Mouse (Mus musculus): ENCODE measurements around the gene Rpap1. TPM values are rescaled to one million over a fixed set of nuclear protein-coding genes. Genes with fewer than 3 reads are reported as not detected.
A peak's percentile ranks its signal among the peaks of the same experiment; 100 is the strongest.

The Rpap1 gene
- polyA plus RNA-seq, 1 experiment from 2014 or later = 16.5 TPM

DNA sequence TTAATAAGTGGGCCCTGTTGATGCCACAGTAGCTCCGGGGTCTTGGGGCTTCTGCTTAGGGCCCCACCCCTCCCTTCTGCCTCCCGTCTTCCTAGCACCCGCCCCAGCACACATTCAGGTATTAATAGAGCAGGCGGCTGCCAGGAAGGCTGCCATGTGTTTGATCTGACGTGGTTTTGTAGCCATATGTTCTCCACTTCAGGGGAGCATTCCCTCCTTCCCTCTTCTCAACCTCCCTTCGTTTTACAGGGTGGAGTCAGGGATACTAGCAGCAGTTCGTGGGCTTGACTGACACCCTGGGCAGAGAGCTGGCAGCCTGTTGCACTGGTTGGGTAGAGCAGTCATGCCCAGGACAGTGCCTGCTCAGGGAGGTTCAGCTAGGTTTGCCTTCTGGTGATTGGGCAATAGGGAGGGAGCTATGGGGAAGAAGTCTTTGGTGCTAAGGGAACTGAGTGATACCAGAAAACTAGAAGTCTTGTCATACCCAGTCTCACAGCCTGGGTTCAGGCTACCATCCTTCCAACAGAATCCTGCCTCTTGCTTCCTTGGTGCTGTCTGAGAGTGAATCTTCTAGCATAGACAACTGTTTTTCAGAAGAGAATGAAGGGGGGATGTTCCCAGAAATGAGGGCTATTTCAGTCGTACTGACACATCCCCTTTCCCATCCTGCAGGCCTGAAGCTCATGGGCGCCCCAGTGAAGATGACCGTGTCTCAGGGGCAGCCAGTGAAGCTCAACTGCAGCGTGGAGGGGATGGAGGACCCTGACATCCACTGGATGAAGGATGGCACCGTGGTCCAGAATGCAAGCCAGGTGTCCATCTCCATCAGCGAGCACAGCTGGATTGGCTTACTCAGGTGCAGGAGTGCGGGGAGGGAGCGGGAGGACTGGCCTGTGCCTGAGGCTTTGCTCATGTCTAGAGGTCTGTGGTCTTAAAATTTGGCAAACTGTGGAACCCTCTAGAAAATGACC, 13.8 kb upstream of the Rpap1 start:
- Histone ChIP-seq H3K4me3 (ENCODE audit: low read length) (peak overlapping the region; percentile 66), H3K9ac (ENCODE audit: low read depth, low read length) (peak overlapping the region; percentile 38; the same call in 1 of the 2 replicates), H3K27me3 (replicated peaks; ENCODE audit: control insufficient read depth, insufficient read depth, low read length) (peaks cover 2% of the 10 kb centered on the region; the same call in 1 of the 2 replicates), H3K36me3 (ENCODE audit: control insufficient read depth, insufficient read depth, low read length) (no peaks in the 10 kb centered on the region; the same call in 1 of the 2 replicates), H3K4me1 (ENCODE audit: control insufficient read depth, insufficient read depth, low read depth, low read length) (peaks cover 35% of the 10 kb centered on the region), H3K9me3 (ENCODE audit: control insufficient read depth, low read length) (no peaks in the 10 kb centered on the region), H3K4me2 (ENCODE audit: low read length) (peak overlapping the region; percentile 96), H3K27ac (ENCODE audit: low read depth, low read length) (no peak overlapping the region)
- ATAC-seq = no peak
- 51% methylated on average over 15 of the region's 15 CpGs for WGBS

DNA sequence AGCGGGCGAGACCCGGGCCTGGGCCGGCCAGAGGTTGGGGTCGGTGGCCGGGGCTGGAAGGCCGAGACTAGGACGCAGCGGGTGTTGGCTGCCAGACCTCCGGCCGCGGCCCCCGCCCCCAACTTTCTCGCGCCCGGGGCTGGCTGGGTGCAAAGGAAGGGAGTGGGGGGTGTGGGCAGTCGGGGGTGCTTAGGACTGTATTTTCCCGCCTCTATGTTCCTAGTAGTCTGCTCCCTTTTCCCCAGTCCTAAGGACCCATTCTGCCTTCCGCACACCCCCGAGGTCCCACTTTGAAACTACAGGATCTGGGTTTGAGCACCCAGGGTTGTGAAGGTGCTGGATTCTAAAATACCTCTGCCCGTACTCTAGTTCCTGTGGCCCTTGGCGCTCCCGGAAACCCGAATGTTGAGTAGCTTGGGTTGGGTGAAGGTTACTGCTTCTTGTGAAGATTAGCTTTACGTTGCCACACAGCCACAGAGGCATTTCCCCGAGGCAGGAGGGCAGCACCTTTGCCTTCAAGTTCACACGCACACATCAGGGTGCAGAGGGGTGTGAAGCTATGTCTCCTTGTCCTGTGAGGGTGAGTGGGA, 12.7 kb upstream of the Rpap1 start:
- Histone ChIP-seq H3K9ac (ENCODE audit: low read depth, low read length) (peak overlapping the region; percentile 81), H3K4me2 (ENCODE audit: low read length) (peak overlapping the region; percentile 96), H3K27ac (ENCODE audit: low read depth, low read length) (peak overlapping the region; percentile 62), H3K4me1 (ENCODE audit: control insufficient read depth, insufficient read depth, low read depth, low read length) (peaks cover 30% of the 10 kb centered on the region), H3K9me3 (ENCODE audit: control insufficient read depth, low read length) (no peaks in the 10 kb centered on the region), H3K27me3 (replicated peaks; ENCODE audit: control insufficient read depth, insufficient read depth, low read length) (peaks cover 2% of the 10 kb centered on the region; the same call in 1 of the 2 replicates), H3K4me3 (ENCODE audit: low read length) (peak overlapping the region; percentile 66), H3K36me3 (ENCODE audit: control insufficient read depth, insufficient read depth, low read length) (no peaks in the 10 kb centered on the region; the same call in 1 of the 2 replicates)
- 2% methylated on average over 14 of the region's 27 CpGs for WGBS
- peak; percentile 7 for ATAC-seq

GRCm38 (mm10) chr2:119799181-119799960, 12.0 kb upstream of the Rpap1 start:
- ATAC-seq = peak; percentile 75
- Histone ChIP-seq H3K9me3 (ENCODE audit: control insufficient read depth, low read length) (no peaks in the 10 kb centered on the region), H3K4me1 (ENCODE audit: control insufficient read depth, insufficient read depth, low read depth, low read length) (peaks cover 23% of the 10 kb centered on the region), H3K9ac (ENCODE audit: low read depth, low read length) (peak overlapping the region; percentile 81), H3K4me3 (ENCODE audit: low read length) (peak overlapping the region; percentile 66), H3K4me2 (ENCODE audit: low read length) (peak overlapping the region; percentile 96), H3K27ac (ENCODE audit: low read depth, low read length) (peak overlapping the region; percentile 62; the same call in 1 of the 2 replicates), H3K36me3 (ENCODE audit: control insufficient read depth, insufficient read depth, low read length) (no peaks in the 10 kb centered on the region; the same call in 1 of the 2 replicates), H3K27me3 (replicated peaks; ENCODE audit: control insufficient read depth, insufficient read depth, low read length) (peaks cover 2% of the 10 kb centered on the region; the same call in 1 of the 2 replicates)
- WGBS = under 1% methylated on average over 46 of the region's 89 CpGs

GRCm38 (mm10) chr2:119798246-119798927, 11.1 kb upstream of the Rpap1 start:
- Histone ChIP-seq H3K9ac (ENCODE audit: low read depth, low read length) (no peak overlapping the region), H3K27me3 (replicated peaks; ENCODE audit: control insufficient read depth, insufficient read depth, low read length) (peaks cover 2% of the 10 kb centered on the region; the same call in 1 of the 2 replicates), H3K4me1 (ENCODE audit: control insufficient read depth, insufficient read depth, low read depth, low read length) (peaks cover 17% of the 10 kb centered on the region), H3K4me3 (ENCODE audit: low read length) (no peak overlapping the region; the same call in 1 of the 2 replicates), H3K36me3 (ENCODE audit: control insufficient read depth, insufficient read depth, low read length) (no peaks in the 10 kb centered on the region; the same call in 1 of the 2 replicates), H3K9me3 (ENCODE audit: control insufficient read depth, low read length) (no peaks in the 10 kb centered on the region), H3K4me2 (ENCODE audit: low read length) (peak overlapping the region; percentile 96; the same call in 1 of the 2 replicates), H3K27ac (ENCODE audit: low read depth, low read length) (no peak overlapping the region)
- 10% methylated on average over 13 of the region's 13 CpGs for WGBS
- ATAC-seq = no peak

- no peak within 1 kb of the TSS for H3K9ac ChIP-seq (ENCODE audit: low read depth, low read length)
- no peak within 1 kb of the TSS for H3K27ac ChIP-seq (ENCODE audit: low read depth, low read length)
- WGBS = 70% methylated on average over 5 of the region's 5 CpGs
- H3K9me3 ChIP-seq (ENCODE audit: control insufficient read depth, low read length) = no peaks in the 10 kb centered on the region
- no peak within 1 kb of the TSS for H3K4me3 ChIP-seq (ENCODE audit: low read length)
- H3K27me3 ChIP-seq (replicated peaks; ENCODE audit: control insufficient read depth, insufficient read depth, low read length) = peaks cover 2% of the 10 kb centered on the region; the same call in 1 of the 2 replicates
- H3K36me3 ChIP-seq (ENCODE audit: control insufficient read depth, insufficient read depth, low read length) = no peaks in the 10 kb centered on the region
- ATAC-seq = no peak
- H3K4me2 ChIP-seq (ENCODE audit: low read length) = no peak within 1 kb of the TSS
- peaks cover 10% of the 10 kb centered on the region for H3K4me1 ChIP-seq (ENCODE audit: control insufficient read depth, insufficient read depth, low read depth, low read length)
Observed at GRCm38 (mm10) chr2:119797279-119797783, 10.0 kb upstream of the Rpap1 start, which contains the start of gene Tyro3. Gene Tyro3, plus strand, starts transcription at chr2:119797733.

DNA sequence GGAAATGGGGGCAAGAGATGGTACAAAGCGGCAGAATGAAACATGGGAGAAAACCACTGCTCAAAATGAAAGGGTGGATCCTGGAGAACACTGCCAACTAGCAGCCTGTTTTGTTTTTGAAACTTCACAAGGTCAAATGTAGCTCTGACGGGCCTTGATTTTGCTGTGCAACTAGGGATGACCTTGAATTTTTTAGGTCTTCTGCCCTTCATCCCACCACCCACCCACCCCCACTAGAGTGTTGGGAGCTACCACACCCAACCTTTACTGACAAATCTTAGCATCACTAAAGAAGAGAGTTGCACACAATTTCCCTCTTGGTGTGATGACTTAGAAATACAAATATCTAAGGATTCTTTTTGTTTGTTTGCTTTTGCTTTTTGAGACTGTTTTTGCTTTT, 2.7 kb upstream of the Rpap1 start:
- WGBS = 97% methylated on average over 2 of the region's 2 CpGs
- Histone ChIP-seq H3K4me3 (ENCODE audit: low read length) (no peak overlapping the region), H3K27me3 (replicated peaks; ENCODE audit: control insufficient read depth, insufficient read depth, low read length) (no peaks in the 10 kb centered on the region), H3K27ac (ENCODE audit: low read depth, low read length) (no peak overlapping the region), H3K9me3 (ENCODE audit: control insufficient read depth, low read length) (no peaks in the 10 kb centered on the region), H3K36me3 (ENCODE audit: control insufficient read depth, insufficient read depth, low read length) (no peaks in the 10 kb centered on the region), H3K4me2 (ENCODE audit: low read length) (no peak overlapping the region), H3K4me1 (ENCODE audit: control insufficient read depth, insufficient read depth, low read depth, low read length) (peaks cover 11% of the 10 kb centered on the region), H3K9ac (ENCODE audit: low read depth, low read length) (no peak overlapping the region)
- no peak for ATAC-seq

DNA sequence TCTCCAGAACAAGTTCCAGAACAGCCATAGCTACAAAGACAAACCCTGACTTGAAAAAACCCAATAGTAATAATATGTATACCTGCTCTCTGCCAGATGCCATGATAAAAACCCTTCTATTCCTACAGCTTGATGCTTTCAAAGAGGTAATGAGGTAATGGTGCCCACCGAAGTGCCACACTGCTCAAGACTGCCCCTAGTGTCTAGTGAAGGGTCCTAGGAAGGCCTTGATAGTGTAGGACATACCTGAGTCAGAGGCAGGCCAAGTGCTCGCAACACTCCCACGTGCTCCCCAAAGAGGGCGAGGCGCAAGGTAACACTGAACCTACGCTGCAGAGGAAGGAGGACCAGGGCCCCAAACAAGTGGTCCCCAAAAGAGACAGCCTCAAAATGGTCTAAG, 20.1 kb downstream of the Rpap1 start:
- Histone ChIP-seq H3K27ac (ENCODE audit: low read depth, low read length) (no peak overlapping the region), H3K36me3 (ENCODE audit: control insufficient read depth, insufficient read depth, low read length) (peaks cover 29% of the 10 kb centered on the region), H3K9me3 (ENCODE audit: control insufficient read depth, low read length) (no peaks in the 10 kb centered on the region), H3K27me3 (replicated peaks; ENCODE audit: control insufficient read depth, insufficient read depth, low read length) (no peaks in the 10 kb centered on the region), H3K4me2 (ENCODE audit: low read length) (no peak overlapping the region), H3K4me3 (ENCODE audit: low read length) (no peak overlapping the region), H3K9ac (ENCODE audit: low read depth, low read length) (no peak overlapping the region), H3K4me1 (ENCODE audit: control insufficient read depth, insufficient read depth, low read depth, low read length) (no peaks in the 10 kb centered on the region)
- no peak for ATAC-seq
- WGBS = 94% methylated on average over 6 of the region's 6 CpGs

- Histone ChIP-seq H3K4me3 (ENCODE audit: low read length) (no peak overlapping the region), H3K27ac (ENCODE audit: low read depth, low read length) (no peak overlapping the region), H3K9ac (ENCODE audit: low read depth, low read length) (no peak overlapping the region), H3K4me2 (ENCODE audit: low read length) (no peak overlapping the region), H3K36me3 (ENCODE audit: control insufficient read depth, insufficient read depth, low read length) (peaks cover 17% of the 10 kb centered on the region), H3K27me3 (replicated peaks; ENCODE audit: control insufficient read depth, insufficient read depth, low read length) (peaks cover 19% of the 10 kb centered on the region), H3K4me1 (ENCODE audit: control insufficient read depth, insufficient read depth, low read depth, low read length) (no peaks in the 10 kb centered on the region; the same call in 1 of the 2 replicates), H3K9me3 (ENCODE audit: control insufficient read depth, low read length) (no peaks in the 10 kb centered on the region)
- ATAC-seq = no peak
- WGBS = 75% methylated on average over 4 of the region's 4 CpGs
Observed at GRCm38 (mm10) chr2:119763924-119764323, 23.4 kb downstream of the Rpap1 start.

Data from hindbrain, embryonic 16.5 days (tissue).